In genomic region chr1:168307275-168308182, GRCm38 (mm10) we compare ENCODE assay signal across 13 mouse cellular contexts.
DNase-seq lines count a peak whose midpoint lies in the region; ATAC-seq and TF ChIP-seq lines count a peak whose summit lies in the region.
"Had no signal": no experiment of that assay in that cellular context is flagged by ENCODE, and none has a peak within 500 bp of the region (broad histone marks: within the 10 kb centered on the region; RNA-seq: fewer than 3 reads in every experiment).

No protein-coding gene starts in this region.

- no peak overlapping the region for H3K9ac ChIP-seq in forebrain, embryonic 12.5 days
- no peak overlapping the region for H3K9ac ChIP-seq in forebrain, embryonic 11.5 days (ENCODE audit: low read length)
- H3K9ac ChIP-seq in midbrain, embryonic 13.5 days (replicated peaks), result no peak overlapping the region
- no peak overlapping the region for H3K9ac ChIP-seq in midbrain, postnatal 0 days (replicated peaks; ENCODE audit: low read length, poor library complexity, severe bottlenecking)

- 50% methylated on average over 14 of the region's 14 CpGs for WGBS in forebrain, embryonic 12.5 days
- 55% methylated on average over 14 of the region's 14 CpGs for WGBS in forebrain, embryonic 11.5 days
- 55% methylated on average over 14 of the region's 14 CpGs for WGBS in midbrain, embryonic 13.5 days
- WGBS in midbrain, postnatal 0 days, result 64% methylated on average over 14 of the region's 14 CpGs

- no peaks in the 10 kb centered on the region for H3K36me3 ChIP-seq in forebrain, embryonic 12.5 days (replicated peaks)
- no peaks in the 10 kb centered on the region for H3K36me3 ChIP-seq in forebrain, embryonic 11.5 days (ENCODE audit: control insufficient read depth, insufficient read depth, low read length)
- no peaks in the 10 kb centered on the region for H3K36me3 ChIP-seq in midbrain, embryonic 13.5 days
- no peaks in the 10 kb centered on the region for H3K36me3 ChIP-seq in midbrain, postnatal 0 days (ENCODE audit: insufficient read depth, low read length)

- no peak overlapping the region for H3K4me3 ChIP-seq in forebrain, embryonic 12.5 days (replicated peaks)
- no peak overlapping the region for H3K4me3 ChIP-seq in forebrain, embryonic 11.5 days (ENCODE audit: low read depth, low read length)
- no peak overlapping the region for H3K4me3 ChIP-seq in midbrain, embryonic 13.5 days (replicated peaks)
- H3K4me3 ChIP-seq in midbrain, postnatal 0 days (ENCODE audit: low read depth, low read length), result no peak overlapping the region
- H3K4me3 ChIP-seq: erythroblast, embryonic 14.5 days had no signal

- no peak for DNase-seq in forebrain, embryonic 11.5 days (ENCODE audit: low spot score)
- DNase-seq in midbrain, postnatal 0 days (ENCODE audit: low spot score), result no peak
- peak; percentile 77 for DNase-seq in liver
- peak; percentile 20 for DNase-seq in yolk sac, embryonic 10.5 days (ENCODE audit: low spot score)
- DNase-seq: adrenal gland, postnatal 25 days; cerebellum, postnatal 25 days; thymus, postnatal 4 days had no signal

- H3K9me3 ChIP-seq in forebrain, embryonic 12.5 days, result no peaks in the 10 kb centered on the region
- H3K9me3 ChIP-seq in forebrain, embryonic 11.5 days (ENCODE audit: control insufficient read depth, low read length), result no peaks in the 10 kb centered on the region
- no peaks in the 10 kb centered on the region for H3K9me3 ChIP-seq in midbrain, embryonic 13.5 days
- H3K9me3 ChIP-seq in midbrain, postnatal 0 days (ENCODE audit: low read length), result no peaks in the 10 kb centered on the region

- H3K27ac ChIP-seq in forebrain, embryonic 12.5 days, result 0 out of 2 replicates have a peak overlapping the region, but pooled peaks have one; percentile 59
- no peak overlapping the region for H3K27ac ChIP-seq in forebrain, embryonic 11.5 days (ENCODE audit: low read depth, low read length)
- peak overlapping the region; percentile 72; the same call in 1 of the 2 replicates for H3K27ac ChIP-seq in midbrain, embryonic 13.5 days
- H3K27ac ChIP-seq in midbrain, postnatal 0 days (ENCODE audit: low read depth, low read length), result no peak overlapping the region

- peaks cover 42% of the 10 kb centered on the region for H3K4me1 ChIP-seq in forebrain, embryonic 12.5 days
- H3K4me1 ChIP-seq in forebrain, embryonic 11.5 days (replicated peaks; ENCODE audit: control insufficient read depth, insufficient read depth, low read length), result peaks cover 17% of the 10 kb centered on the region
- H3K4me1 ChIP-seq in midbrain, embryonic 13.5 days (replicated peaks), result peaks cover 53% of the 10 kb centered on the region
- H3K4me1 ChIP-seq in midbrain, postnatal 0 days (ENCODE audit: insufficient read depth, low read length), result peaks cover 7% of the 10 kb centered on the region; the same call in 1 of the 2 replicates

- TF ChIP-seq CTCF in midbrain, postnatal 0 days (IDR thresholded peaks at IDR 0.05), result no peak

- no peak overlapping the region for H3K4me2 ChIP-seq in forebrain, embryonic 12.5 days
- no peak overlapping the region for H3K4me2 ChIP-seq in forebrain, embryonic 11.5 days (ENCODE audit: low read depth, low read length, severe bottlenecking)
- no peak overlapping the region for H3K4me2 ChIP-seq in midbrain, embryonic 13.5 days (replicated peaks)
- no peak overlapping the region for H3K4me2 ChIP-seq in midbrain, postnatal 0 days (ENCODE audit: low read depth, low read length, poor library complexity, severe bottlenecking)

- H3K27me3 ChIP-seq in forebrain, embryonic 12.5 days, result no peaks in the 10 kb centered on the region
- no peaks in the 10 kb centered on the region for H3K27me3 ChIP-seq in forebrain, embryonic 11.5 days (ENCODE audit: control insufficient read depth, insufficient read depth, low read length)
- no peaks in the 10 kb centered on the region for H3K27me3 ChIP-seq in midbrain, embryonic 13.5 days
- no peaks in the 10 kb centered on the region for H3K27me3 ChIP-seq in midbrain, postnatal 0 days (ENCODE audit: insufficient read depth, low read length)

- no peak for ATAC-seq in forebrain, embryonic 12.5 days (ENCODE audit: low FRiP score)
- no peak; the same call in 1 of the 2 replicates for ATAC-seq in forebrain, embryonic 11.5 days (replicated peaks; ENCODE audit: low FRiP score)
- ATAC-seq in midbrain, embryonic 13.5 days, result no peak
- ATAC-seq in midbrain, postnatal 0 days (ENCODE audit: low FRiP score), result no peak
- ATAC-seq in erythroid progenitor cell, adult 5-6 weeks (replicated peaks; ENCODE audit: low FRiP score, poor library complexity, severe bottlenecking), result no peak
- no peak for ATAC-seq in activated CD4-positive, CD25-positive, alpha-beta regulatory T cell, adult 4 months
- ATAC-seq: inflammation-experienced regulatory T-cells, adult 6 months had no signal

Comparison
In these comparisons a context has a peak if more than half of its experiments do, and no peak if none do; other contexts are left out.
1. H3K27ac ChIP-seq: peak in forebrain, embryonic 12.5 days (single experiment) and midbrain, embryonic 13.5 days (single experiment); none in forebrain, embryonic 11.5 days (single experiment) and midbrain, postnatal 0 days (single experiment).
2. DNase-seq: peak in liver (single experiment) and yolk sac, embryonic 10.5 days (single experiment); none in forebrain, embryonic 11.5 days (single experiment) and midbrain, postnatal 0 days (single experiment).